Mouse (Mus musculus): Measurements from ENCODE around the gene Sdhc.

The Sdhc gene

GRCm38 (mm10) chr1:171149974-171150760, at the start of gene Sdhc, which contains the start of gene Mpz:
Sdhc (minus strand) TSS chr1:171150603.
Mpz (plus strand) TSS chr1:171150711.
- peak; percentile 95 for DNase-seq (ENCODE audit: low read depth, low spot score)

- DNase-seq (ENCODE audit: low read depth, low spot score) = no peak
These were observed 49.1 kb upstream of the Sdhc start for GRCm38 (mm10) chr1:171199532-171199931.

- DNase-seq (ENCODE audit: low read depth, low spot score) = peak; percentile 84
These were observed 45.5 kb upstream of the Sdhc start, which contains the start of gene Pcp4l1 for GRCm38 (mm10) chr1:171195887-171196397. Pcp4l1 (minus strand) TSS chr1:171196268.

- DNase-seq (ENCODE audit: low read depth, low spot score) = no peak
These were observed 44.8 kb upstream of the Sdhc start for GRCm38 (mm10) chr1:171195046-171195822.

- no peak for DNase-seq (ENCODE audit: low read depth, low spot score)
These were observed 43.8 kb upstream of the Sdhc start for GRCm38 (mm10) chr1:171193911-171194830.

GRCm38 (mm10) chr1:171193093-171193840, 42.9 kb upstream of the Sdhc start:
- no peak for DNase-seq (ENCODE audit: low read depth, low spot score)

GRCm38 (mm10) chr1:171192283-171192682, 41.9 kb upstream of the Sdhc start:
- DNase-seq (ENCODE audit: low read depth, low spot score) = no peak

GRCm38 (mm10) chr1:171190832-171191231, 40.4 kb upstream of the Sdhc start:
- no peak for DNase-seq (ENCODE audit: low read depth, low spot score)

GRCm38 (mm10) chr1:171189476-171190114, 39.2 kb upstream of the Sdhc start:
- DNase-seq (ENCODE audit: low read depth, low spot score) = no peak

- no peak for DNase-seq (ENCODE audit: low read depth, low spot score)
These were observed 38.6 kb upstream of the Sdhc start for GRCm38 (mm10) chr1:171189046-171189445.

- peak; percentile 37 for DNase-seq (ENCODE audit: low read depth, low spot score)
These were observed 37.7 kb upstream of the Sdhc start for GRCm38 (mm10) chr1:171187851-171188700.

- no peak for DNase-seq (ENCODE audit: low read depth, low spot score)
These were observed 35.3 kb upstream of the Sdhc start for GRCm38 (mm10) chr1:171185655-171186054.

GRCm38 (mm10) chr1:171184314-171184713, 33.9 kb upstream of the Sdhc start:
- no peak for DNase-seq (ENCODE audit: low read depth, low spot score)

- no peak for DNase-seq (ENCODE audit: low read depth, low spot score)
These were observed 33.2 kb upstream of the Sdhc start for GRCm38 (mm10) chr1:171183620-171184019.

- DNase-seq (ENCODE audit: low read depth, low spot score) = no peak
These were observed 32.6 kb upstream of the Sdhc start for GRCm38 (mm10) chr1:171183025-171183424.

GRCm38 (mm10) chr1:171179487-171180171, 29.2 kb upstream of the Sdhc start:
- no peak for DNase-seq (ENCODE audit: low read depth, low spot score)

- DNase-seq (ENCODE audit: low read depth, low spot score) = no peak
These were observed 22.4 kb upstream of the Sdhc start for GRCm38 (mm10) chr1:171172779-171173178.

- DNase-seq (ENCODE audit: low read depth, low spot score) = no peak
These were observed 20.7 kb upstream of the Sdhc start for GRCm38 (mm10) chr1:171171138-171171537.

- no peak for DNase-seq (ENCODE audit: low read depth, low spot score)
These were observed 19.5 kb upstream of the Sdhc start for GRCm38 (mm10) chr1:171169913-171170312.

Data from R1 (cell line).